Mouse (Mus musculus) cerebellum, postnatal 14 days (tissue): ENCODE data around the gene Ltb4r2.

Experiments
- DNase-seq, 2 experiments: peaks; one replicate each; pipeline ENCODE4 v3.0.0; 2021; ENCODE audit warnings: mixed read lengths in 2 of 2

Gene Ltb4r2

DNA sequence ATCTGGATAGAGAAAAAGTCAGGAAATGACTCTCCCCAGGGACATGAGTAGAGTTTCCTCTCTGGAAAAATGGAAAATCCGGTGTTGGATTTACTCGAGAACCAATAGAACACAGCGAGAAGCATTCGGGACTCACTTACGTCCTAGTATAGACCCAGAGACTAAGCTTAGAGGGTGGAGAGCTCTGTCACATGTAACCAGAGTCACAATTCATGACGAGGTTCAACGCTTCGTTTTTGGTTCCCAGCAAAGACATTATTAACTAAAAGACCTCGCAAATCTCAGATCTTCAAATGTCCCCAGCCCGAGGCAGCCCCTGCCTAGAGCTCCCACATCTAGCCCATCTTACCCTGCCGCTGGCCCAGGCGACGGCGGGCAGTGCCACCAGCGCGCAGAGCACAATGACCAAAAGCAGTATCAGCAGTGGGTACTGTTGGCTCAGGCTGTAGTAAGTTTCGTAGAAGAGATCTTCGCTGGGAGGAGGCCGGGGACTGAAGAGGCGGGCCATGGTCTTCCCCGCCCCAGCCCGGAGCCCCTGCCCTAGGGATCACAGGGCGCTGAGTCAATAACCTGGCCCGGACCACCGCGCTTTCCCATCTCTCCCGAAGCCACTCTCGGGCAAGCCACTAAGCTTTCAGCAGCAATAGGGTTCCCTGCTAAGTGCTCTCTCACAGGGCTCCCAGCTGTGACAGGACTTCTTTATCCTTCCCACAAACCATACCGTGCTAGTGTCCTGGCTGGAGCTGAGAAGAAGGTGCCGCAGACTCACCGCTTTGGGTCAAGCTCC, 22.1 kb downstream of the Ltb4r2 start:
- DNase-seq, result peak in 1 of 2 experiments; percentile 4

DNA sequence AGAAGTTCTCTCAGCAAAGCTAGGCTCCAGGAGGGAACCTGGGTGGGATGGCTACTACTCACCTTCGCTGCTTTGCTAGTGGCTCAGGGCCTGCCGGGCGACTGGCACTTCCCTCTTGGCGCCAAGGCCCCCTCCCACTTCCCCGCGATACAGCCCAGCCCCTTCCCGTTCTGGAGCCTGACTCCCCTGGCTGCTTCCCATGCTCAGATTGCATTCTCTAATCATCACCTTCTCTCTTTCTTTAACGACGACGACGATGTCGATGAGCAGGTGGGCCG, 22.7 kb downstream of the Ltb4r2 start, which contains the start of gene Adcy4:
Gene Adcy4, minus strand, starts transcription at position 138 of the 278 bp plus-strand sequence.
- DNase-seq, result peak in 1 of 2 experiments; percentile 0

DNA sequence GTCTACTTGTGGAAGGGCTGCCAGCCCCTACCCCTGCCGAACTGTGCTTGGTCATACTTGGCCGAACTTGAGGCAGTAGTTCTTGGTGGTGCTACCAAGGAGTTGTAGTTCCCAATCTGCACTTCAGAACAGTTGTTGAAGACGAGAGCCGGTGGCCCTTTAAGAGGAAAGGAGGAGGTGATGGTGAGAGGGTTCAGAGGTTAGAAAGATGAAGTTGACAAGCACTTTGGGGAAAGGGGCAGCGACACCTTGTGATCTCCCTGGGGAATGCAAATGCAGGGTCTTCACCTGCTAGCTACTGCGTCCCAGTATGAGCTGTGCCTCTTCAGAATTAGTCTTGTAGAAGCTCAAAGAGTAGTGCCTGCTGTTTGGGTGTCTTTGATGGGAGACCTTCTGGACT, 24.0 kb downstream of the Ltb4r2 start:
- DNase-seq, result no peak

DNA sequence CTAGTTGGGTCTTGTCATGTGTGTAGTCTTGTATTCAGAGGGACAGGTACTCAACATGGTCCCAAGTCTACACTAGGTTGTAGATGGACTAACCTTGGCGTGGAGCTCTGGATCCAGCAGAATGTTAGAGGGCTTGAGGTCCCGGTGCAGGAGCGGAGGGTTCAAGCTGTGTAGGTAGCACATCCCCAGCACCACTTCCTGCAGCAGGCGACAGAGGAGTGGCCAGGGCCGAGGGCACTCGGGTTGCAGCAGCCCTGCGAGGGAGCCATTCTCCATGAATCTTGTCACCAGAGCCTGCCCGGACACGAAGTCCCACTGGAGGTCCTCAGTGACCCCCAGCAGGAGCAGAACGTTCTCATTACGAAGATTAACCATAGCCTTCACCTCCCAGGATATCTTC, 26.5 kb downstream of the Ltb4r2 start:
- DNase-seq, result peak in 1 of 2 experiments; percentile 0

DNA sequence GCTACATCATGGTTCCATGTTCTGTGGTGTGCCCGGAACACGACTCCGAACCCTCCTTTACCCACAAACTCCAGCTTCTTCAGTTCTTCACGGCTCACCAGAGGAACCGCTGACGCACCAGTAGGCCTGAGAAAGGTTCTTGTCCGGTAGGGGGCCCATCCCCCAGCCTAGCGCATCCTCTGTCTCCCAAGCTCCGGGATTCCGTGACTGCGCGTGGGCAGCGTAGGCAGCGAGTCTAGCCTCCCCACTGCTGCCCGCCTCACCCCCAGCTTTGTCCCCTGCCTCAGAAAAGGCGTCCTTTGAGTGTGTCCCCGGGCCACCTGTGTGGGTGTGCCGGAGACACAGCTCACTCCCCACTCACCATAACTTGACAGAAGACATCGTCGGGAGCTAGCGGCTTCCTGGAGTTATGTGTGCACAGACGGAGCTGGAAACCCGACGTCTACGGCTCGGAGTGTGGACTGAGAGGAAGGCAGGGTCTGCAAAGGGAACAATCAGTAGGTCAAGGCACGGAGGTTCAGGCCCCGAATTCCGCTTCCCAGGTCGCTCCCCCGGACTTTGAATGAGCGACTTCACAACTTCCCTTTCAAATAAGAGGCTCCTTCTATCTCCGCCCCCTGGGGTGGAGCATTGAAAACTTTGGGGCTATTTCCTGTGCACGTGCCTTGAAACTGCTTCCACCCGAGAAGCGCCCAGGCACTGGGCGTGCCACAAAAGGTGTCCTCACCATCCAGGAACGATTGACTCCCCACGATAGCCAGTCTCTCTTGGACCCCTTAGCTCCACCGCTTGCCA, 27.2 kb downstream of the Ltb4r2 start, which contains the start of gene Ripk3:
Gene Ripk3, minus strand, starts transcription at position 610 of the 795 bp plus-strand sequence.
- DNase-seq, result peak in 1 of 2 experiments; percentile 1

DNA sequence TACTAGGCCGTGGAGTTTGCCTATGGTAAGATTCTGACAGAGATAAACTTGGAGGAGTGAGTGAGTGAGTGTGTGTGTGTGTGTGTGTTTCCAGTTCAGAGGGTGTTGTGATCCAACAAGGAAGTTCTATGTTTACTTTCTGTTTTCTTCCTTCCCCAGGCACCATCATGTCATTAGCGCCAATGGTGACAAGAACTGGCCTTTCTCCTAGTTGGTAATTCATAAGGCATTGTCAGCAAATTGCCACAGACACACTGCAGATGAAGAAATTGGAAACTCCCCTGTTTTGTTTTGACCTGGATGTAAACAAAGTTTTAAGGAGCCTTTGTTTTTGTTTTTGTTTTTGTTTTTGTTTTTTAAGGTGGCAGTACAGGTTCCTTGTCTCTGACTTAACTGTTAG, 32.2 kb downstream of the Ltb4r2 start:
- DNase-seq, result no peak

DNA sequence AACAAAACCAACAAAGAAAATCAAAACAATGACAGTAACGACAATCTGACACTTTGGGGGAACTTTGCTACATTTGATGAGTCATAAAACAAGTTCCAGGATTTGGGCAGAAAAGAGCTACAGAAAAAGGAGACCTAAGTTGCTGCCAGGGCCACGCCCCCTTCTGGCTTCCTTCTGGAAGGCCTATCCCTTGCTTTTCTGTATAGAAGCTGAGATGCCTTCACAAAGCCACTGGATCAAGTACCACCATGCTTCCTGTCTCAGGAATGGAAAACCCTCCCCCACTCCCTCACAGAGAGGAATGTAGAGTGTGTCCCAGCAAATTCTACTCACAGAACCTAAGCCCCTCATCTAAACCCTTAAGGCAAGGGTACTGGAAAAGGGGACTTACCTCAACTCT, 32.7 kb downstream of the Ltb4r2 start:
- peak in 1 of 2 experiments; percentile 1 for DNase-seq

DNA sequence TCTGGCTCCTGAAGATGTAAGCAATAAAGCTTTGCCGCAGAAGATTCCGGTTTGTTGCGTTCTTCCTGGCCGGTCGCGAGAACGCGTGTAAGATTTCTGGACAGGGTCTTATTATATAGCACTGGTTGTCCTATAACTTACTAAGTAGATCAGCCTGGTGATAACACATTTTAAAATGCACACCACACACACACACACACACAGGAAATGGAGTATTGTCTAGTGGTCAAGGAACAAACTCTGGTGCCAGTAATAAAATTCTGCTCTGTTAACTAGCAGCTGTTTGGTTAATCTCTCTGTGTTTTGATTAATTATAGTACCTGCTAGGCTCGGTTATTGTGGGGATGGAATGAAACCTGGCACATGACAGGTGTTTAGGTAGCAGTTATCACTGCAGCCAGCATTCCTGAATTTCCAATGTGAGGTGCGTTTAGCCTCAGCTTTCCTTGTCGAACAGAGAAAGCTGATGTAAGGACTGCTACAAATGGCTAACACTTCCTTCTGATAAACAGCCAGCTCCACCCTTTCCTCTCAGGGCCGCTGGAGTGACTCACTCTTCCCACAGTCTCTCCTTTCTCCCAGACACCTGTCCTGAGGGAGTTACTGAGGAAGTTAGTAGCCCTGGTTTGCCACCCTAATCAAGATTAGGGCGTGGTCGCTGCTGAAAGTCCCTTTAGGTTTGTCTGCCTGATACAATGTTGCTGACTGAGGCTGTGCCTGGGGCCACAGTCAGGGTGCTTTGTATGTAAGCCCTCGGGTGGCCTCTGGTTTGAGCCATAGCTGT, 34.3 kb downstream of the Ltb4r2 start:
- no peak for DNase-seq
